Mouse (Mus musculus) lung, adult 2 months (tissue): Measurements from ENCODE around the gene Fbxo42. TPM values are rescaled to one million over a fixed set of nuclear protein-coding genes. Genes with fewer than 3 reads are reported as not detected.

Experiments
- DNase-seq: peaks from one replicate; pipeline ENCODE4 v3.0.0; 2022
- H3K4me1 ChIP-seq: fragments of 200-500 bp; 2 replicates; pipeline ENCODE4 v1.6.1; 2011; ENCODE audit warnings: low read length; ENCODE audit not compliant: control insufficient read depth, insufficient read depth
- H3K4me3 ChIP-seq: fragments of 200-500 bp; replicated peaks from 2 replicates; pipeline ENCODE3; 2011; ENCODE audit warnings: low read depth, mild to moderate bottlenecking, control low read depth, low read length; ENCODE audit errors: extremely low read depth
- CTCF ChIP-seq: fragments of 200-500 bp; IDR thresholded peaks from 2 replicates; pipeline ENCODE4 v1.5.1; 2011; ENCODE audit warnings: mild to moderate bottlenecking, low read length, control low read depth; ENCODE audit not compliant: insufficient read depth
- WGBS: fragments of 180-500 bp; shearing (Covaris S2); methylation state at CpG from one replicate; pipeline ENCODE4 v1.1.7; 2018; 5-methylcytosine and 5-hydroxymethylcytosine counted together
- polyA plus RNA-seq: library from polyadenylated mRNA; depleted of rRNA; stranded (reverse); fragments of >200 nt; gene quantifications from 2 replicates; pipeline ENCODE4 v1.2.3, GENCODE M21; 2012; rRNA removed

Gene Fbxo42
- polyA plus RNA-seq, 1 experiment, result 13.8 TPM

DNA sequence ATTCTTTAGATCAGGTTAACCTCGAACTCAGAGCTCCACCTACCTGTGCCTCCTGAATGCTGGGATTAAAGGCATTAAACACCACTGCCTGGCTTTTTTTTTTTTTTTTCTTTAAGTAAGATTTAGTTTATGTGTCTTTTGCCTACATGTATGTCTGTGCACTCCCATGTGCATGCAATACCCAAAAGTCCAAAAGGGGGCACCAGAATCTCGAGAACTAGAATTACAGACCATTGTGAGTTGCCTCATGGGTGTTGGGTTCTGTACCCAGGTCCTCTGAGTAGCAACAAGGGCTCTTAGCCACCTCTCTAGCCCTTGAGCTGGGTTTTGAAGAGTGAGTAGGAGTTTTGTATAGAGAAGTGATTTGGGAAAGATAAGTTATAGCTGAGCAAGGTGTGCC lies 104.9 kb downstream of the Fbxo42 start:
- WGBS, result 72% methylated on average over 2 of the region's 2 CpGs
- H3K4me3 ChIP-seq, result no peak overlapping the region
- H3K4me1 ChIP-seq, result peaks cover 2% of the 10 kb centered on the region; the same call in 1 of the 2 replicates
- no peak for DNase-seq
- TF ChIP-seq CTCF, result no peak

Other genes with a start within 250 kb of the Fbxo42 start
- 3.7 and 4.7 TPM in 2 replicates for gene Padi2, start 241.6 kb upstream of the Fbxo42 start, polyA plus RNA-seq
- gene Sdhb, start 186.7 kb upstream of the Fbxo42 start, polyA plus RNA-seq, result 97.5 and 143 TPM in 2 replicates
- 199 and 258 TPM in 2 replicates for gene Atp13a2, start 161.0 kb upstream of the Fbxo42 start, polyA plus RNA-seq
- 173 and 190 TPM in 2 replicates for gene Mfap2, start 137.5 kb upstream of the Fbxo42 start, polyA plus RNA-seq
- 10.1 and 14.0 TPM in 2 replicates for gene Crocc, start 87.4 kb upstream of the Fbxo42 start, polyA plus RNA-seq
- 76.7 and 85.5 TPM in 2 replicates for gene Necap2, start 69.6 kb upstream of the Fbxo42 start, polyA plus RNA-seq
- not detected in 2 replicates for gene Spata21, start 59.6 kb upstream of the Fbxo42 start, polyA plus RNA-seq
- gene Szrd1, start 8.1 kb upstream of the Fbxo42 start, polyA plus RNA-seq, result 50.5 and 56.4 TPM in 2 replicates
- 1.9 and 3.7 TPM in 2 replicates for gene Rsg1, start 66.0 kb downstream of the Fbxo42 start, polyA plus RNA-seq
- gene Arhgef19, start 91.6 kb downstream of the Fbxo42 start, polyA plus RNA-seq, result 11.5 and 15.3 TPM in 2 replicates
- 54.0 and 68.8 TPM in 2 replicates for gene Epha2, start 153.3 kb downstream of the Fbxo42 start, polyA plus RNA-seq
- gene Fam131c, start 220.3 kb downstream of the Fbxo42 start, polyA plus RNA-seq, result 0.70 and 2.1 TPM in 2 replicates